Comparison of ENCODE assay signal across 16 mouse cellular contexts in the genomic region with DNA sequence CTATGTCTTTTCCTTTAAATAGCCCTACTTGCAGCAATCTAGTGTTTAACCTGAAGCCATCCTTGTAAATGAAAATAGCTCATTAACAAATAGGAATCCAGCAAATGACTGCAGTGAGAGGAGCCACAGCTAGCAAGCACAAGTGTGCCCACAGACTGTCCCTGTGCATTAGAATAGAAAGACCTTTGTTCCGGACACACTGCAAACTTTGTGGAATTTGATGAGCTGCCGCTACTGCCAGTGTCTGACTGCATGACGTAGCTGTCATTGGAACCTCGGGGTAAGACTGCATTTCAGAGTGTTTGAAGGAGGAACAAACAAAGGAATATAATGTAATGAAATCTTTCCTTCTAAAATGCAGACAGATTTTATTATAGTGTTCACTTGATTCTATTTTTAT.
A peak's percentile ranks its signal among the peaks of the same experiment; 100 is the strongest.
DNase-seq lines count a peak whose midpoint lies in the region; ATAC-seq lines count a peak whose summit lies in the region.
"Had no signal": no experiment of that assay in that cellular context is flagged by ENCODE, and none has a peak within 500 bp of the region (broad histone marks: within the 10 kb centered on the region; RNA-seq: fewer than 3 reads in every experiment).

No protein-coding gene starts in this region.

- no peaks in the 10 kb centered on the region for H3K9me3 ChIP-seq in embryonic facial prominence, embryonic 14.5 days (ENCODE audit: control insufficient read depth, low read length)
- H3K9me3 ChIP-seq in embryonic facial prominence, embryonic 10.5 days = no peaks in the 10 kb centered on the region
- no peaks in the 10 kb centered on the region for H3K9me3 ChIP-seq in heart, embryonic 15.5 days (replicated peaks)
- H3K9me3 ChIP-seq: embryonic facial prominence, embryonic 13.5 days; liver, embryonic 15.5 days; neural tube, embryonic 12.5 days had no signal

- H3K27ac ChIP-seq in embryonic facial prominence, embryonic 14.5 days (replicated peaks; ENCODE audit: low read depth, low read length) = no peak overlapping the region
- no peak overlapping the region for H3K27ac ChIP-seq in embryonic facial prominence, embryonic 10.5 days (replicated peaks)
- peak overlapping the region; percentile 4; the same call in 1 of the 2 replicates for H3K27ac ChIP-seq in heart, embryonic 15.5 days
- H3K27ac ChIP-seq: embryonic facial prominence, embryonic 13.5 days; liver, embryonic 15.5 days; neural tube, embryonic 12.5 days had no signal

- no peaks in the 10 kb centered on the region for H3K4me1 ChIP-seq in embryonic facial prominence, embryonic 14.5 days (ENCODE audit: control insufficient read depth, insufficient read depth, low read length)
- H3K4me1 ChIP-seq in embryonic facial prominence, embryonic 10.5 days = peaks cover 11% of the 10 kb centered on the region; the same call in 1 of the 2 replicates
- H3K4me1 ChIP-seq in heart, embryonic 15.5 days (replicated peaks) = 0 out of 2 replicates have a peak, but pooled peaks cover 4% of the 10 kb centered on the region
- H3K4me1 ChIP-seq: liver, embryonic 15.5 days; neural tube, embryonic 12.5 days had no signal

- WGBS in embryonic facial prominence, embryonic 14.5 days = 24% methylated on average over 4 of the region's 4 CpGs
- 25% methylated on average over 4 of the region's 4 CpGs for WGBS in embryonic facial prominence, embryonic 10.5 days
- 42% methylated on average over 4 of the region's 4 CpGs for WGBS in heart, embryonic 15.5 days

- no peak overlapping the region for H3K9ac ChIP-seq in embryonic facial prominence, embryonic 14.5 days (ENCODE audit: low read depth, low read length)
- H3K9ac ChIP-seq in heart, embryonic 15.5 days = no peak overlapping the region
- H3K9ac ChIP-seq: embryonic facial prominence, embryonic 13.5 days; liver, embryonic 15.5 days; neural tube, embryonic 12.5 days had no signal

- no peak for ATAC-seq in embryonic facial prominence, embryonic 14.5 days (ENCODE audit: low read depth)
- no peak for ATAC-seq in heart, embryonic 15.5 days (replicated peaks; ENCODE audit: insufficient number of reproducible peaks, insufficient read depth, low FRiP score, low read depth)
- ATAC-seq: inflammation-experienced regulatory T-cells, adult 6 months had no signal

- DNase-seq in embryonic facial prominence, embryonic 14.5 days (ENCODE audit: low spot score) = peak; percentile 30
- DNase-seq in embryonic facial prominence, embryonic 10.5 days (ENCODE audit: low spot score) = no peak
- DNase-seq in heart, postnatal 25 days (ENCODE audit: low spot score) = no peak
- DNase-seq in layer of hippocampus, postnatal 36 days = peak; percentile 4 to 8
- no peak for DNase-seq in layer of hippocampus, adult 8-10 months (ENCODE audit: low spot score in 2 of 2)
- no peak for DNase-seq in thymus, postnatal 14 days
- DNase-seq in T-cell, adult 2 months (ENCODE audit: low spot score) = no peak
- DNase-seq: adrenal gland, postnatal 14 days; cerebellum, postnatal 10 days; kidney, postnatal 10 days; lung, postnatal 14 days had no signal

- no peaks in the 10 kb centered on the region for H3K27me3 ChIP-seq in embryonic facial prominence, embryonic 14.5 days (replicated peaks; ENCODE audit: control insufficient read depth, insufficient read depth, low read length)
- H3K27me3 ChIP-seq in embryonic facial prominence, embryonic 10.5 days (replicated peaks; ENCODE audit: low read depth, poor library complexity, severe bottlenecking) = no peaks in the 10 kb centered on the region
- H3K27me3 ChIP-seq in heart, embryonic 15.5 days = no peaks in the 10 kb centered on the region
- H3K27me3 ChIP-seq: embryonic facial prominence, embryonic 13.5 days; liver, embryonic 15.5 days; neural tube, embryonic 12.5 days had no signal

- H3K4me2 ChIP-seq in embryonic facial prominence, embryonic 14.5 days (ENCODE audit: low read depth, low read length) = no peak overlapping the region
- H3K4me2 ChIP-seq in heart, embryonic 15.5 days = no peak overlapping the region
- H3K4me2 ChIP-seq: embryonic facial prominence, embryonic 13.5 days; liver, embryonic 15.5 days; neural tube, embryonic 12.5 days had no signal

- intact Hi-C loops in heart, postnatal 25 days (cut with DNase I) = no loop called here

- H3K4me3 ChIP-seq in embryonic facial prominence, embryonic 14.5 days (ENCODE audit: low read depth, low read length) = no peak overlapping the region
- H3K4me3 ChIP-seq in embryonic facial prominence, embryonic 10.5 days = no peak overlapping the region
- H3K4me3 ChIP-seq in heart, embryonic 15.5 days = no peak overlapping the region
- H3K4me3 ChIP-seq: embryonic facial prominence, embryonic 13.5 days; liver, embryonic 15.5 days; neural tube, embryonic 12.5 days had no signal

- H3K36me3 ChIP-seq in embryonic facial prominence, embryonic 14.5 days (ENCODE audit: control insufficient read depth, insufficient read depth, low read length) = no peaks in the 10 kb centered on the region
- no peaks in the 10 kb centered on the region for H3K36me3 ChIP-seq in embryonic facial prominence, embryonic 10.5 days (replicated peaks)
- H3K36me3 ChIP-seq in heart, embryonic 15.5 days = no peaks in the 10 kb centered on the region
- H3K36me3 ChIP-seq: embryonic facial prominence, embryonic 13.5 days; liver, embryonic 15.5 days; neural tube, embryonic 12.5 days had no signal

Comparison
In these comparisons a context has a peak if more than half of its experiments do, and no peak if none do; other contexts are left out.
1. DNase-seq: peak in embryonic facial prominence, embryonic 14.5 days (single experiment) and layer of hippocampus, postnatal 36 days (2 of 2); none in embryonic facial prominence, embryonic 10.5 days (single experiment), heart, postnatal 25 days (single experiment), layer of hippocampus, adult 8-10 months (0 of 2), thymus, postnatal 14 days (single experiment) and T-cell, adult 2 months (single experiment).